Mouse (Mus musculus) kidney, embryonic 16.5 days (tissue): ENCODE data around the gene Arl14. TPM values are rescaled to one million over a fixed set of nuclear protein-coding genes. Genes with fewer than 3 reads are reported as not detected.
"Not testable (repeated sequence)": the region's sequence is repeated elsewhere in the genome, so short reads cannot be mapped to it uniquely, and the experiment has no call there.

ENCODE experiments used
- ATAC-seq: fragments of 200-750 bp; cut with Nextera tagmentation; 2 replicates; pipeline ENCODE4 v1.8.0; 2017; ENCODE audit warnings: moderate TSS enrichment; ENCODE audit not compliant: low FRiP score, low TSS enrichment
- H3K27ac ChIP-seq: fragments of 300-500 bp; sonication (generic); 2 replicates; pipeline ENCODE4 v1.5.1; 2014; ENCODE audit warnings: low read length
- H3K27me3 ChIP-seq: fragments of 300-500 bp; sonication (generic); 2 replicates; pipeline ENCODE4 v1.6.1; 2014; ENCODE audit warnings: low read length, control low read depth, mixed read lengths; ENCODE audit not compliant: insufficient read depth
- H3K36me3 ChIP-seq: fragments of 300-500 bp; sonication (generic); 2 replicates; pipeline ENCODE4 v1.6.1; 2014; ENCODE audit warnings: low read length, control low read depth, mixed read lengths; ENCODE audit not compliant: insufficient read depth
- H3K4me1 ChIP-seq: fragments of 300-500 bp; sonication (generic); 2 replicates; pipeline ENCODE4 v1.6.1; 2014; ENCODE audit warnings: low read length, control low read depth, mixed read lengths; ENCODE audit not compliant: insufficient read depth
- H3K4me2 ChIP-seq: fragments of 300-500 bp; sonication (generic); replicated peaks from 2 replicates; pipeline ENCODE4 v1.6.1; 2014; ENCODE audit warnings: low read depth, low read length
- H3K4me3 ChIP-seq: fragments of 300-500 bp; sonication (generic); 2 replicates; pipeline ENCODE4 v1.5.1; 2014; ENCODE audit warnings: mild to moderate bottlenecking, low read length
- H3K9ac ChIP-seq: fragments of 300-500 bp; sonication (generic); replicated peaks from 2 replicates; pipeline ENCODE4 v1.6.1; 2014; ENCODE audit warnings: low read length
- H3K9me3 ChIP-seq: fragments of 300-500 bp; sonication (generic); 2 replicates; pipeline ENCODE4 v1.6.1; 2016; ENCODE audit warnings: low read length, control low read depth
- WGBS: fragments of 180-500 bp; shearing (Covaris S2); extraction: QIAGEN DNeasy Blood & Tissue Kit; methylation state at CpG from one replicate; pipeline ENCODE4 v1.1.7; 2014; 5-methylcytosine and 5-hydroxymethylcytosine counted together
- polyA plus RNA-seq: library from polyadenylated mRNA; unstranded; fragments of >200 nt; fragmentation: Nextera tagmentation; extraction: Ambion mirVana; gene quantifications from 2 replicates; pipeline ENCODE4 v1.2.1, GENCODE M21; 2015

Gene Arl14
- polyA plus RNA-seq, 1 experiment from 2014 or later, result 0.21 TPM

DNA sequence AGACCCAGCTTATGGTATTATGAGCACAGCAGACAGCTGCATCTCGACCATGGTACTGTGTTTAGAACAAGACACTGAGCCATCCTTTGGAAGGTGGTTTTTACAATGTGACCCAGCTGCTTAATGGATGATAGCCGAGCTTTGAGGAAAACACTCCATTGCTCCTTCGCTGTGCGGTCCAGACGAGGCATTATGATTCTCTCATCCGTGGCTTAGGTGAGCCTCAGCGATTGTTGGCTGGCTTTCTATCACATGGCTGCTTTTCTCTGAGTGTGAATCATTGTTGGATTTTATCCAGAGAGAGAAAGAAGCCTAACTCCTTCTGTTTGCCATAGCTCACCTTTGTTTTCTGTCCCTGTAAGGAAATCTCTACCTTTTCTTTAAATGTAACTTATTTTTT lies 32.5 kb downstream of the Arl14 start:
- H3K9me3 ChIP-seq, result no peaks in the 10 kb centered on the region
- ATAC-seq, result no peak
- no peaks in the 10 kb centered on the region for H3K36me3 ChIP-seq
- H3K9ac ChIP-seq, result no peak overlapping the region
- H3K27ac ChIP-seq, result no peak overlapping the region
- H3K4me2 ChIP-seq, result no peak overlapping the region
- 60% methylated on average over 7 of the region's 7 CpGs for WGBS
- H3K27me3 ChIP-seq, result no peaks in the 10 kb centered on the region
- H3K4me3 ChIP-seq, result no peak overlapping the region
- no peaks in the 10 kb centered on the region for H3K4me1 ChIP-seq

DNA sequence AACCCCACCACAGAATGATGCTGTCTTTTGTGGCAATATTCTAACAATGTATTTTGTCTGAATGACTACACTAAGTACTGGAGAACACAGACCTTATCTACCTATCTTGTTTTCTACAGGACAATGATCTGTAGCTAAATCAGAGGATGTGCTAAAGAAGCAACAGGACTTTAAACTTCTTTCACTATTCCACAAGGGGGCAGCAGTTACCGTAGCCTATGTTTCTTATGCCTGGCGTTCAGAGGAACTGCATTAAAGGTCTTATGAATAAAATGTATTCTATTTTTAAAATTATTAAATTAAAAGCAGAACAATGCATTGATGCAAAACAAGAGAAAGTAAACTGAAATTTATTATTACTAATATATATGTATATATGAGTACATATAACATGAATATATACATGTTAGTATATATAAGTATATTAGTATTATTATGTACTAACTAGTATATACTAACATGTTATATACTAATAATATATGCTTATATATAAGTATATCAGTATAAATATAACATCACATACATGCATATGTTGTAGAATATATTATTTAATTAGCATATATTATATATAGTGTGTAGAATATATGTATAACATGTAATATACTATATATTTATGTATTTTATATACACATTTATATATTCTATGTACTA lies 35.0 kb downstream of the Arl14 start:
- H3K4me1 ChIP-seq, result no peaks in the 10 kb centered on the region
- ATAC-seq, result no peak

GRCm38 (mm10) chr3:69263010-69263643 lies 40.9 kb downstream of the Arl14 start:
- H3K36me3 ChIP-seq, result no peaks in the 10 kb centered on the region
- 64% methylated on average over 7 of the region's 7 CpGs for WGBS
- no peak overlapping the region for H3K4me3 ChIP-seq
- H3K27ac ChIP-seq, result no peak overlapping the region
- no peak for ATAC-seq
- H3K9me3 ChIP-seq, result no peaks in the 10 kb centered on the region
- no peaks in the 10 kb centered on the region for H3K27me3 ChIP-seq
- H3K4me2 ChIP-seq, result no peak overlapping the region
- no peak overlapping the region for H3K9ac ChIP-seq
- H3K4me1 ChIP-seq, result peaks cover 7% of the 10 kb centered on the region; the same call in 1 of the 2 replicates

More for the DNA sequence above, 35.0 kb downstream of the Arl14 start:
- 8% methylated on average over 2 of the region's 2 CpGs for WGBS
- Histone ChIP-seq H3K27ac (no peak overlapping the region), H3K9me3 (no peaks in the 10 kb centered on the region), H3K9ac (no peak overlapping the region), H3K4me3 (no peak overlapping the region), H3K36me3 (no peaks in the 10 kb centered on the region), H3K27me3 (no peaks in the 10 kb centered on the region), H3K4me2 (no peak overlapping the region)

DNA sequence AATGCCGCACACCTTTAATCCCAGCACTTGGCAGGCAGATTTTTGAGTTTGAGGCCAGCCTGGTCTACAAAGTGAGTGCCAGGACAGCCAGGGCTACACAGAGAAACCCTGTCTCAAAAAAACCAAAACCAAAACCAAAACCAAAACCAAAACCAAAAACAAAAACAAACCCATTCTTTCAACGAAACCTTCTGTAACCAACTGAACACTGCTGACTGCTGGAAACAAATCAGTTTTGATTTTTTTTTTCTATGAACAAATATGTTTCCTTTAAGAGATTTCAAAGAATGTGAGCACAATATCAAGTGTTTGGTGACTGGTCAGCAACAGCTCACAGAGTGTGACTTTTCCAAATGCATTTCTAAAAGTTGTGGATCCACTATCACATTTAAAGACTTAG lies 42.1 kb downstream of the Arl14 start:
- ATAC-seq, H3K27ac ChIP-seq, H3K9ac ChIP-seq, H3K4me2 ChIP-seq, H3K4me1 ChIP-seq, H3K27me3 ChIP-seq, H3K9me3 ChIP-seq, H3K4me3 ChIP-seq, H3K36me3 ChIP-seq: not testable (repeated sequence)
- 72% methylated on average over 2 of the region's 2 CpGs for WGBS

DNA sequence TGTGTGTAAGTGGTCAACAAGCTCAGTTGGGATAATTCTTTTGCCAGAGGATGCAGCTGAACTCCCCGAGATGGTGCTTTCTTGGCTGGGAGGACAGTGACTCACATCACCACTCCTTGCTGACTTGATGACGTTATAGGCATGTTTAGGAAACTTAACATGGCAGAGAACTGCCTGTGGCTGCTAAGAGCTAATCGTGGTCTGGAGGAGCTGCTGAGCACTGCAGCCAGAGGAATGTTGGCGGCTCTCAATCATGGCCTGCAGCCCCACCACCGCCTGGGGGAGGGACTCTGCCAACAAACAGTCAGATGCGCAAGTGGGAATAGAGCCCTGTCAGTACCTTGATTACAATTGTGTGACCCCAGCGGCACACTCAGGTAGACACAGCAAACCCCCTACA lies 49.6 kb downstream of the Arl14 start:
- H3K4me3 ChIP-seq, result no peak overlapping the region
- H3K9me3 ChIP-seq, result no peaks in the 10 kb centered on the region
- H3K9ac ChIP-seq, result no peak overlapping the region
- no peaks in the 10 kb centered on the region for H3K36me3 ChIP-seq
- no peaks in the 10 kb centered on the region for H3K27me3 ChIP-seq
- 70% methylated on average over 7 of the region's 7 CpGs for WGBS
- H3K27ac ChIP-seq, result no peak overlapping the region
- no peaks in the 10 kb centered on the region for H3K4me1 ChIP-seq
- ATAC-seq, result no peak
- no peak overlapping the region for H3K4me2 ChIP-seq

Other genes with a start within 250 kb of the Arl14 start
- 18.8 and 20.1 TPM in 2 replicates for gene Ift80, start 217.8 kb upstream of the Arl14 start, polyA plus RNA-seq
- 153 and 173 TPM in 2 replicates for gene Smc4, start 217.7 kb upstream of the Arl14 start, polyA plus RNA-seq
- 115 and 129 TPM in 2 replicates for gene Trim59, start 177.7 kb upstream of the Arl14 start, polyA plus RNA-seq
- gene Kpna4, start 95.3 kb upstream of the Arl14 start, polyA plus RNA-seq, result 27.8 and 30.6 TPM in 2 replicates
- gene Ppm1l, start 94.4 kb downstream of the Arl14 start, polyA plus RNA-seq, result 5.7 and 6.0 TPM in 2 replicates